Mouse (Mus musculus): ENCODE data around the gene Ifit2. TPM values are rescaled to one million over a fixed set of nuclear protein-coding genes. Genes with fewer than 3 reads are reported as not detected.
"Not testable (repeated sequence)": the region's sequence is repeated elsewhere in the genome, so short reads cannot be mapped to it uniquely, and the experiment has no call there.

The Ifit2 gene
- total and polyA plus RNA-seq, 2 experiments from 2014 or later: 5.6 to 8.3 TPM

DNA sequence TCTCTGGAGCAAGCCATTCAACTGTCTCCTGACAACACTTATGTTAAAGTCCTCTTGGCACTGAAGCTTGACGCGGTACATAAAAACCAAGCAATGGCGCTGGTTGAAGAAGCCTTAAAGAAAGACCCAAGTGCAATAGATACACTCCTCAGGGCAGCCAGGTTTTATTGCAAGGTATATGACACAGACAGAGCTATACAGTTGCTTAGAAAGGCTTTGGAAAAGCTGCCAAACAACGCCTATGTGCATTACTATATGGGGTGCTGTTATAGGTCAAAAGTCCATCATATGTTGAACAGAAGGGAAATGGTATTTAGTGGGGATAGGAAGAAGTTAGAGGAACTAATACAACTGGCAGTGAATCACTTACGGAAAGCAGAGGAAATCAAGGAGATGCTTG lies 23.2 kb downstream of the Ifit2 start:
- ATAC-seq (no peak), DNase-seq (ENCODE audit: low spot score) (no peak)
- Histone ChIP-seq H3K36me3 (ENCODE audit: insufficient read depth, low read length) (no peaks in the 10 kb centered on the region), H3K27ac (no peak overlapping the region), H3K9me3 (ENCODE audit: low read length) (no peaks in the 10 kb centered on the region), H3K4me3 (ENCODE audit: low read length) (no peak overlapping the region), H3K27me3 (ENCODE audit: insufficient read depth, low read length) (no peaks in the 10 kb centered on the region), H3K4me1 (ENCODE audit: insufficient read depth, low read length) (no peaks in the 10 kb centered on the region), H3K9ac (replicated peaks; ENCODE audit: low read length) (no peak overlapping the region), H3K4me2 (ENCODE audit: low read depth, low read length) (no peak overlapping the region)
- no peak for TF ChIP-seq CTCF (IDR thresholded peaks at IDR 0.05; ENCODE audit: low read depth)
- 95% methylated on average over 5 of the region's 5 CpGs for WGBS

- no peak overlapping the region for H3K4me3 ChIP-seq (ENCODE audit: low read length)
- no peaks in the 10 kb centered on the region for H3K36me3 ChIP-seq (ENCODE audit: insufficient read depth, low read length)
- H3K27me3 ChIP-seq (ENCODE audit: insufficient read depth, low read length): no peaks in the 10 kb centered on the region
- H3K27ac ChIP-seq: no peak overlapping the region
- no peak overlapping the region for H3K4me2 ChIP-seq (ENCODE audit: low read depth, low read length)
- DNase-seq (ENCODE audit: low spot score): no peak
- H3K9ac ChIP-seq (replicated peaks; ENCODE audit: low read length): no peak overlapping the region
- no peaks in the 10 kb centered on the region for H3K9me3 ChIP-seq (ENCODE audit: low read length)
- ATAC-seq: no peak
- WGBS: 74% methylated on average over 1 of the region's 1 CpGs
- TF ChIP-seq CTCF (IDR thresholded peaks at IDR 0.05; ENCODE audit: low read depth): no peak
- no peaks in the 10 kb centered on the region for H3K4me1 ChIP-seq (ENCODE audit: insufficient read depth, low read length)
These were observed 26.6 kb downstream of the Ifit2 start for GRCm38 (mm10) chr19:34577121-34577520.

DNA sequence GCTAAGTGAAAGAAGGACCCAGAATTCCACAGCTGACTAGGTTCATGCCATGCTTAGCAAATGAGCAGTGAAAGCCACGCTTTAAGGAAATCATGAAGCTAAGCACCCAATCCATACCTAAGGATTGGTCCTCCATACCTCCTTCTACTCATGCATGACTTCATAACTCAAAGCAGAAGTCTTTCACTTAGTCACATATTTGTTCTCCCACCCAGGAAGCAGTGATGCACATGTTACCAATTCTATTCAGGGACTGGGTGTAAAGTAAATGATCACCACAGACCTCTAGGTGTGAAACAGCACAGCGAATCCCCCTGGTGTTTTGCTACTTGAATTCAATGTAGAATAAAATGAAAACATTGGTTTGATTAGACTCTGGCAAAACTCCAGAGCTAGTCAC lies 32.2 kb downstream of the Ifit2 start:
- not testable (repeated sequence) for H3K4me1 ChIP-seq (ENCODE audit: insufficient read depth, low read length); H3K4me2 ChIP-seq (ENCODE audit: low read depth, low read length); H3K4me3 ChIP-seq (ENCODE audit: low read length); H3K27me3 ChIP-seq (ENCODE audit: insufficient read depth, low read length); ATAC-seq; H3K9ac ChIP-seq (replicated peaks; ENCODE audit: low read length); H3K27ac ChIP-seq; H3K36me3 ChIP-seq (ENCODE audit: insufficient read depth, low read length); H3K9me3 ChIP-seq (ENCODE audit: low read length); DNase-seq (ENCODE audit: low spot score)
- 91% methylated on average over 2 of the region's 2 CpGs for WGBS

DNA sequence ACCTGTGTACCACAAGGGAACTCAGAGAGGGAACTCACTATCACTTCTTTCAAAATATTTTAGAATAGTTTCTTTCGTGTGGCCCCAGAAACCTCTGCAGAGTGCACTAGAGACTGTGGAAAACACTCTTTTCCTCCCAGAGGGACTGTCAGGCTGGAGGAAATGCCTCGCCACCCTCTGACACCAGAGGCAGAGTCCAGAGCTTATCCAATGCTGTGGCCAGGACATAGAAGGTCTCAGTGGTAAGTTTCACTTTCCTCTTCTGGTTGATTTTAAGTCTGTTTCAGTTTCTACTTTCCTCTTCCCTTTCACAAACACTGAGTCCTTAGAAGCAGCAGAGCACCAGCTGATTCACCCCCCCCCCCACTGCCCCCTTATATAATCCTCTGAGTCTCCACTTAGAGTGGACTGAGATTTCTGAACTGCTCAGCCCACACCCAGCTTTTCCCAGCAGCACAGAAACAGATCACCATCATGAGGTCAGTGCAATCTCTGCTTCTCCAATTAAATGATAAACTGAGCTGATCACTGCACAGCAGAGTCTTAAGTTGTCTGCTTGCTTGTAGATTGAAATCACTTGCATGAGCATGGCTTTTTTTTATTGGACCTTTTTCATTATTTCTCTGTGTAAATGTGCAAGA lies 32.8 kb downstream of the Ifit2 start, which contains the start of gene Ifit3:
Ifit3 (plus strand) TSS at position 406 of the 641 bp plus-strand sequence.
- not testable (repeated sequence) for H3K9ac ChIP-seq (replicated peaks; ENCODE audit: low read length); H3K4me3 ChIP-seq (ENCODE audit: low read length); H3K36me3 ChIP-seq (ENCODE audit: insufficient read depth, low read length); H3K4me1 ChIP-seq (ENCODE audit: insufficient read depth, low read length); ATAC-seq; H3K27ac ChIP-seq; DNase-seq (ENCODE audit: low spot score); H3K4me2 ChIP-seq (ENCODE audit: low read depth, low read length); H3K27me3 ChIP-seq (ENCODE audit: insufficient read depth, low read length); H3K9me3 ChIP-seq (ENCODE audit: low read length)
- WGBS: 76% methylated on average over 2 of the region's 2 CpGs

DNA sequence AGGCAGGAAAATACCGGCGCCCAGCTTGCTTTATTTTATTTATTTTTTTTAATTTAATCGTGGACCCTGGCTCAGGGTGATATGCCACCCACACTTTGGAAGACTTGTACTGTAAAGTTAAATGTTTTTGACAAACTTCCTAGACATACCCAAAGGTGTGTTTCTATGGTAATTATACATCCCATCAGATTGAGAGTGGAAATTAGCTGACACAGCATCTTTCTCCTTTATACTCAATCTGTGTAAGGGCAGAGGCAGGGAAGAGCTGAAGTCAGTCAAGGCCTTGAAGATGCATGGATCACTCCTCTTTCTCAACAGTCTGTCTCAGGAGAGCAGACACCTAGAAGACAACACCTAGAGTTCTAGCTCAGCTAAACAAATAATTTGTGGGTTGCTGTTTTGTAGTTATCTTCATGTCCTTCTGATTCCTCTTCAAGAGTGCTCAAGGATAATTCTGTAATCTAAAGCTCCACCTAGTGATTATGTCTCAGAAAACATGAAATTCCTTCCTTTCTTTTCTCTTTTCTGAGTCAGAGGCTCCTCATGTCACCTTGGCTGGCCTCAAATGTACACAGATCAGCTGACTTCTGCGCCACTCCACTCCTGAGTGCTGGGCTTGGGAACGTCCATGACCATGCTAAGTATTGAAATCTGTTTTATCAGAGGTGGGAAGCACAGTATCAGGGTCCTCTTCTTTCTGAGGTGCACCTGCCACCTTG lies 35.4 kb downstream of the Ifit2 start:
- H3K27me3 ChIP-seq (ENCODE audit: insufficient read depth, low read length); H3K9ac ChIP-seq (replicated peaks; ENCODE audit: low read length); ATAC-seq; H3K4me3 ChIP-seq (ENCODE audit: low read length); H3K9me3 ChIP-seq (ENCODE audit: low read length); H3K36me3 ChIP-seq (ENCODE audit: insufficient read depth, low read length); H3K27ac ChIP-seq; H3K4me2 ChIP-seq (ENCODE audit: low read depth, low read length); H3K4me1 ChIP-seq (ENCODE audit: insufficient read depth, low read length): not testable (repeated sequence)
- WGBS: 82% methylated on average over 5 of the region's 5 CpGs
- DNase-seq (ENCODE audit: low spot score): peak; percentile 26

DNA sequence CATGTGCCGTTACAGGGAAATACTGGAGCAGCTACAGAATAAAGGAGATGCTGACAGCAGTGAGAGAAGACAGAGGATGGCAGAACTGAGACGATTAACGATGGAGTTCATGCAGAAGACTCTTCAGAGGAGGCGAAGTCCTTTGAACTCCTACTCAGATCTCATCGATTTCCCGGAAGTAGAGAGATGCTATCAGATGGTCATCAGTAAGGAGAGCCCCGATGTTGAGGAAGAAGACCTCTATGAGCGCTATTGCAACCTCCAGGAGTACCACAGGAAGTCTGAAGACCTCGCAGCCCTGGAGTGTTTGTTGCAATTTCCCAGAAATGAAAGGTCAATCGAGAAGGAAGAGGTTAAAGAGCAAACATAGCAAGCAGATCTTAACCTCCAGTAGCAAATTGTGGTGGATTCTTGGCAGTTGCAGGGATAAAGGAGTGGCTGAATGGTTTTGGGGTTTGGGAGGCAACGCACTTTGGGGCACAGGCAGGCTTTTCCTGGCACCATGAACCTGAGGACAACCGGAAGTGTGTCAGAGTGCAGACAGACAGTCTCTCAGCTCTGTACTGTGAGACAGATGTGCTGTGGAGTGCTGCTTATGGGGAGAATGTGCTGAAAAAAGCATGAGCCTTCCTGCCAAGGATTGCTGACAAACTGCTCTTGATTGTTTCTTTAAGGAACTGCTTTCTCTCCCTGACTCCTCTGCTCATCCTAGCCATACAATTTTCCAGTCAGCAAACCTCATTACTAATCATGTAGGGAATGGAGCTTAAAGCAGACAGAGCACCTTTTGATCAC lies 37.6 kb downstream of the Ifit2 start:
- H3K36me3 ChIP-seq (ENCODE audit: insufficient read depth, low read length); H3K9me3 ChIP-seq (ENCODE audit: low read length); H3K4me3 ChIP-seq (ENCODE audit: low read length); DNase-seq (ENCODE audit: low spot score); H3K4me2 ChIP-seq (ENCODE audit: low read depth, low read length); H3K27ac ChIP-seq; H3K27me3 ChIP-seq (ENCODE audit: insufficient read depth, low read length); H3K9ac ChIP-seq (replicated peaks; ENCODE audit: low read length); H3K4me1 ChIP-seq (ENCODE audit: insufficient read depth, low read length): not testable (repeated sequence)
- peak; percentile 41; the same call in 1 of the 2 replicates for ATAC-seq
- WGBS: 83% methylated on average over 6 of the region's 12 CpGs

GRCm38 (mm10) chr19:34588959-34589358 lies 38.5 kb downstream of the Ifit2 start:
- Histone ChIP-seq H3K9ac (replicated peaks; ENCODE audit: low read length) (no peak overlapping the region), H3K4me1 (ENCODE audit: insufficient read depth, low read length) (no peaks in the 10 kb centered on the region), H3K27ac (no peak overlapping the region), H3K27me3 (ENCODE audit: insufficient read depth, low read length) (no peaks in the 10 kb centered on the region), H3K9me3 (ENCODE audit: low read length) (no peaks in the 10 kb centered on the region), H3K4me3 (ENCODE audit: low read length) (no peak overlapping the region), H3K36me3 (ENCODE audit: insufficient read depth, low read length) (no peaks in the 10 kb centered on the region), H3K4me2 (ENCODE audit: low read depth, low read length) (no peak overlapping the region)
- peak; percentile 45 for TF ChIP-seq CTCF (IDR thresholded peaks at IDR 0.05; ENCODE audit: low read depth)
- ATAC-seq: no peak
- no peak for DNase-seq (ENCODE audit: low spot score)
